Mouse (Mus musculus): Measurements from ENCODE around the gene Tspyl4. TPM values are rescaled to one million over a fixed set of nuclear protein-coding genes. Genes with fewer than 3 reads are reported as not detected.

Gene Tspyl4
- polyA plus RNA-seq, 1 experiment from 2014 or later: 413 TPM

Other genes starting within 250 kb of the Tspyl4 start
- gene Calhm5, start 200.9 kb upstream of the Tspyl4 start, polyA plus RNA-seq (2015; fragmentation: Nextera tagmentation; extraction: Ambion mirVana): 1.0 and 1.1 TPM in 2 replicates
- gene Calhm6, start 169.5 kb upstream of the Tspyl4 start, polyA plus RNA-seq (2015; fragmentation: Nextera tagmentation; extraction: Ambion mirVana): 0.76 and 0.79 TPM in 2 replicates
- gene Dse, start 89.7 kb upstream of the Tspyl4 start, polyA plus RNA-seq (2015; fragmentation: Nextera tagmentation; extraction: Ambion mirVana): 6.1 and 9.1 TPM in 2 replicates
- 125 and 134 TPM in 2 replicates for gene Tspyl1, start 15.3 kb upstream of the Tspyl4 start, polyA plus RNA-seq (2015; fragmentation: Nextera tagmentation; extraction: Ambion mirVana)
- gene Col10a1, start 92.5 kb downstream of the Tspyl4 start, polyA plus RNA-seq (2015; fragmentation: Nextera tagmentation; extraction: Ambion mirVana): 0.11 and 2.6 TPM in 2 replicates
- 2.0 and 2.6 TPM in 2 replicates for gene Nt5dc1, start 121.1 kb downstream of the Tspyl4 start, polyA plus RNA-seq (2015; fragmentation: Nextera tagmentation; extraction: Ambion mirVana)
- 0.65 and 1.1 TPM in 2 replicates for gene Frk, start 186.0 kb downstream of the Tspyl4 start, polyA plus RNA-seq (2015; fragmentation: Nextera tagmentation; extraction: Ambion mirVana)